Mouse (Mus musculus): ENCODE results near the gene Atg2a.
"Not testable (repeated sequence)": the region's sequence is repeated elsewhere in the genome, so short reads cannot be mapped to it uniquely, and the experiment has no call there.

Gene Atg2a

DNA sequence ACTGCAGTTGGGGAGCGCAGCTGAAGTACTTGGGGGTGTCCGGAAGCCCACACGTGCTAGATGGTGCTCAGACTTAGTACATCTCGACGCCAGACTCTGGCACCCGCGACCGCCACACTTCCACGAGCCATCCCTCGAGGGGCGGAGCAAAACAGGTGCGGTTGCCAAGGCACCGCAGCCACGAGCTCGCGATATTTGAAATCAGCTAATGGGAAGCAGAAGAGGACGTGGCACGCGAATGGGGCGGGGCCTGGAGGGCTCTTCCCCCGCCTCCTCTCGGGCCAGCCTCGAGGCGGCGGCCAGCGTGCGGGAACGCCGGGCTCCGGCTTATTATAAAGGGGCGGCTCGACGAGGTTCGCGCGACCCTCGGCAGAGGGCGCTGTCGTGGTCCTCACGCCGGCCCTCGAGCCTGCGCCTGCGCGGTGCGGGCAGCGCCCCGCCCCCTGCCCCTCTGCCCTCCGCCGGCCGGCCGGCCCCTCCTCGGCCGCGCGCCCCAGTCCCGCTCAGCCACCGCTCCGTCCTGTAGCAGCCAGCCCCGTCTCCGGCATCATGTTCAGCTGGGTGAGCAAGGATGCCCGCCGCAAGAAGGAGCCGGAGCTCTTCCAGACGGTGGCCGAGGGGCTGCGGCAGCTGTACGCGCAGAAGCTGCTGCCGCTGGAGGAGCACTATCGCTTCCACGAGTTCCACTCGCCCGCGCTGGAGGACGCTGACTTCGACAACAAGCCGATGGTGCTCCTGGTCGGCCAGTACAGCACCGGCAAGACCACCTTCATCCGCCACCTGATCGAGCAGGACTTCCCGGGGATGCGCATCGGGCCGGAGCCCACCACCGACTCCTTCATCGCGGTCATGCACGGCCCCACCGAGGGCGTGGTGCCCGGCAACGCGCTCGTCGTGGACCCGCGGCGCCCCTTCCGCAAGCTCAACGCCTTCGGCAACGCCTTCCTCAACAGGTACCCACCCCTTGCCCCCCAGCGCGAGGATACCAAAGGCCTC, 35.3 kb downstream of the Atg2a start, which contains the start of gene Ehd1:
Gene Ehd1, plus strand, starts transcription at position 300 of the 996 bp plus-strand sequence.
- DNase-seq (ENCODE audit: low spot score in 2 of 2): peak; percentile 95 to 96

DNA sequence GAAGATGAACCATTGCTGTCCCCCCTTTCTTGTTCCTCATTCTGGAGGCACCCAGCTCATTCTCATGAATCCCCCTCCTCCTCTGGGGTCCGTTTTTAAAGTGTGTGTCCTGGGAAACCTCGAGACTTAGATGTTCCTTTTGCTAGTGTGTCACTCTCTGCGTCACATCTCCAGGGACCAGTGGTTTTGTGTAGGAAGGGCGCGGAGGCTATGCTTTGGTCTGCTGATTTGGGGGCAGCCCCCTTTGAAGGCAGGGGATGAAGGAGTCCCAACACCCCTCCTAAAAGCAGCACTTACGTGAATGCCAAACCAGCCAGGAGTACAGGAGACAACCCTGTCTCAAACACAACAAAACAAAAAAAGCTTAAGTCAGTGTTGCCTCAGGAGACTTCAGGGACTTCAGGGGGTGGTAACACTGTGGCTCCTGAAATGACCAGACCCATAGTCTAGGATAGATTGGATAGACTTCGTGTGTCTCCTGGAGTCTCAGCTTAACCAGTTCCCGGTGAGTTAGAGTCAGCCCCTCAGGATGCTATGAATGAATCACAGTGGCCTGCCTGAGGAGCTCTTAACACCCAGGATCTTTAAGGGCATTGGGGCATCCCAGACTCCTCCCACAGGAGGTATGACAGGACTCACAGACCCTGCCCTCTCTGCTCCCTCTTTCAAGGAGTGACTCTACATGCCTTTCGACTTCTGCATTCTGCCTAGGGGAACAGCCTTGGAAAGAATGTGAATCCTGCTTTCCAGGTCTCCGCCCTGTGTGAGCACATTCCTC, 36.4 kb downstream of the Atg2a start:
- DNase-seq (ENCODE audit: low spot score in 2 of 2): no peak

DNA sequence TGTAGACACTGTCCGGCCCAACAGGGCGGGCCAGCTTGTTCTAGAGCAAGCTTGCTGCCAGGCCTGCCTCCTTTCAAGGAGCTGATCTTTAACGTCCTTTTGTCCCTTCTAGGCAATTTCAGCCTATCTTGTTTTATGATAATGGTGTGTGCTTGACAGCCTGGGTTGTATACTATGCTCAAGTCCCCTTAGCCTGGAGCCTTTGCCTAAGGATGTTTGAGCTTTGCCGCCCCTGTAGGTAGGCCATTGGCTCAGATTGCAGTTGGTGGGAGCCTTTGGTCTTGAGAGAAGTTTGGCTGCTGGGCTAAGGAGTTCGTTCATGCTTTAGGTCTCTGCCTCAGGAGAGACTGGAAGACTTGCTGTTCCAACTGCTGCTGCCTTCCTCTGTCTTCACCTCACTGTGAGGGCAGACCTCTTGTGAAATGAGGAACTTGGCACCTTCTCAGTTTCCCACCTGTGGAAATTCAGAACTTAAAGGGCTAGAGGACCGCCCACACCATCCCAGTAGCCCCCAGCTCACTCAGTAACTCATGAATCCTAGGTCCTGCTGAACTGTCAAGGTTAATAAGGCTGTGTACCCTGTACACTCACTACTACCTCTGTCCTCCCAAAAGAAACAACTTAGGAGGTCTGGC, 37.1 kb downstream of the Atg2a start:
- DNase-seq (ENCODE audit: low spot score in 2 of 2): no peak

DNA sequence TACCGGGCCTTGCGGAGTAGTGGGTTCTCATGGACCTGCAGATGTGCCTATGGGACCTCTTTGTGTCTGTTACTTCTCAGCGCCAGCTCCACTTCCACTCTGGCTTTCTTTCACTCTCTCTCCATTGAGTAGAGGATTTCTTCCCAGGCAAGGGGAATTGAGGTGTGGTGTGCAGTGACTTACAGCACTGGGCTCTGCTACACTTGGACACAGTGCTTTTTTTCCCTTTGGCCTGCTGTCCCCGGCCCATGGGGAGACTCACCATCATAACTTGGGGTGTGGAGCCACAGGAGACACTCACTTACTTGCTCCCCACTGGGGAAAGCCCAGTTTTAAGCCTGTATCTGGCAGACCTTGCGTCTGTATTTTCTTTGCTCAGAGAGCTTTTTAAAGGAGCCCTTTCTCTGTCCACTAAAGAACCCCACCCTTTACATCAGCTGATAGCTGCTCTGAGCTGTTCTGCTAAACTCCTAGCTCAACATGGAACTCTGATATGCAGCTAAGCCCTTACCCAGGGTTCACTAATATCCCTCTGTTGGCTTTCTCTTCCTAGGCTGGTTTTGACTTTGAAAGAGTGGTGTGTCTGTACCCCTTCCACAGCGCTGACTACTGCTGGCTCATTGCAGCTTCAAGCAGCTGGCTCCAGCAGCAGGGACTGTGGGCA, 38.1 kb downstream of the Atg2a start:
- DNase-seq (ENCODE audit: low spot score in 2 of 2): no peak

DNA sequence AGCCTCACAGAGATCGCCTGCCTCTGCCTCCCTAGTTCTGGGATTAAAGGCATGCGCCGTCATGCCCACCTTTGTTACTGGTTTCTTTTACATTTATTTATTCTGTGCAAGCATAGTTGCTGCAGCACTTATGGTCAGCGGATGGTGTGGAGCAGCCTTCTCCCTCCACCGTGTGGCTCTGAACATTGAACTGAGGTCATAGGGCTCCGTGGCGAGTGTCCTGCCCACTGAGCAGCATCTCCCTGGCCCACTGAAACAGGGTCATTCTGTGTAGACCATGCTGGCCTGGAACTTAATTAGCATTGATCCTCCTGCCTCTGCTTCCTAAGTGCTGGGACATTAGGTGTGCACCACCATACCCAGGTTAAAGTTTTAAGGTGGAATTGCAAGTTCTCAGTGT, 39.1 kb downstream of the Atg2a start:
- no peak for DNase-seq (ENCODE audit: low spot score in 2 of 2)

GRCm38 (mm10) chr19:6281122-6282020, 39.9 kb downstream of the Atg2a start:
- DNase-seq (ENCODE audit: low spot score in 2 of 2): no peak

GRCm38 (mm10) chr19:6283001-6283400, 41.5 kb downstream of the Atg2a start:
- DNase-seq (ENCODE audit: low spot score in 2 of 2): no peak

DNA sequence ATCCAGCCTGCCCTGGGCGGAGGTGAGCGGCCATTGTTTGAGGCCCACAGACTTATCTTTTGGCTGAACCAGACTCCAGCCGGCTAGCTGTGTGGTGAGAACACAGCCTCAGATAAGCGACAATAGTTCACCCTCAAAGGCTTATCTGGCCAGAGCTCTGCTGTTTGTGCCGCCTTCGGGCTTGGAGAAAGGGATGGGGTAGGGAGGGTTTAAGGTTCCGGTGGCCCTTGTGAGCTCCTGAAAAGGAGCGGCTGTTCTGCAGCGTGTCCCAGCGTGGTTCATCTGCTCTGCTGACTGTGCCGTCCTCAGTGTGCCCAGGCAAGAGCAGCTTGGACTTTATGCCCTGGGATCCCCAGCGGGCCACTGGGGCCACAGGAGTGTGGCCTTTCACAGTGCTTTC, 43.0 kb downstream of the Atg2a start:
- no peak for DNase-seq (ENCODE audit: low spot score in 2 of 2)

DNA sequence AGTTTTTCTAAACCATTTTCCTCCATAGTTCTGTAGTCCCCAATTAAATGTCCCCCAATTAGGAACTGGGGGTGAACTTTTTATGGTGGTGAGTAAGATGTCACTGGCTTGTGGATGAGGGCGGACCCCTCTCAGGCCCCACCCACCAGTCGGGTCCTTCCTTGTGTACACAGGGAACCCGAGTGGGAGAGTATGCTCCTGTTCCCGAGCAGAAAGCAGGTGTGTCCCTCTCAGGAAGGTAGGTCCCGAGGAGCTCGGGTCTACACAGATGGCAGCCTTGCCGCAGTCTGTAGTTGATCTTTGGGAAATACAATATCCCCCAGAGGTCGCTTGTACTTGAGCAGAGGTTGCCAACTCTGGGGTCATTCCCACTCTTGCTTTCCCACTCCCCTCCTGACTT, 43.8 kb downstream of the Atg2a start:
- DNase-seq (ENCODE audit: low spot score in 2 of 2): no peak

DNA sequence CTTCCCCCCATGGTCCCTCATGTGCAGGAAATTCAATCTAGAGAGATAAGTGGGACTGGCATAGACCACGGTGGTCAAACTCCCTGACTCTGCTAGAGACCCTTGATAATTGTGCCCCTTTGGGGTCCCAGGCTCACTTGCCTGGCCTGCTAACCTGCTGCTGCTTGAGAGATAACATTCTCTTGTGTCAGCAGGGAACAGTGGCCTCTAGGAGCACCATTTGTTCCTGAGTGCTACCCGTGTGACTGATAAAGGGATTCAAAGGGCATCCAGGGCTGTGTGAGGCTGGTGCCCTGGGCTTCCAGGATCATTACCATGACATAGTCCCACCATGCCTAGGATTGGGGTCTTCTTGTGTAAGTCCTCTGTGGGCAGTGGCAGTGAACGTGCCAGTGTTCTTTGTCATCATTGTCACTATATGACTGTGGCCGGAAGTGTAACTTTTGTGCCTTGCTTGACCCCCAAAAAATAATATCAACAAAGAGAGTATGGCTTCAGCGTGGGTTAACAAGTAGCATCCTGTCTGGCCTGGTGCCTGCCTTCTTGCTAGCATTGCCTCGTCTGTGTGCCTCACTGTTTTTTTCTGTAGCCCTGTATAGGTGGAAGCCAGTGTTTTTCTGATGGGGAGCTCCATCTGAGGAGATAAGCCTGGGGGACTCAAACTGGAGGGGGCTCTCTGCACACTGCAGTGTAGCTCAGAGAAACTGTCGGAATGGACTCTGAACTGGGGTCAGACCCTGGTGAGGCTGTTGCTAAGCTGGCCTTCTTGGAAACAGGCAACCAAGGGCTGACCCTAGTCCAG, 44.4 kb downstream of the Atg2a start:
- no peak for DNase-seq (ENCODE audit: low spot score in 2 of 2)

DNA sequence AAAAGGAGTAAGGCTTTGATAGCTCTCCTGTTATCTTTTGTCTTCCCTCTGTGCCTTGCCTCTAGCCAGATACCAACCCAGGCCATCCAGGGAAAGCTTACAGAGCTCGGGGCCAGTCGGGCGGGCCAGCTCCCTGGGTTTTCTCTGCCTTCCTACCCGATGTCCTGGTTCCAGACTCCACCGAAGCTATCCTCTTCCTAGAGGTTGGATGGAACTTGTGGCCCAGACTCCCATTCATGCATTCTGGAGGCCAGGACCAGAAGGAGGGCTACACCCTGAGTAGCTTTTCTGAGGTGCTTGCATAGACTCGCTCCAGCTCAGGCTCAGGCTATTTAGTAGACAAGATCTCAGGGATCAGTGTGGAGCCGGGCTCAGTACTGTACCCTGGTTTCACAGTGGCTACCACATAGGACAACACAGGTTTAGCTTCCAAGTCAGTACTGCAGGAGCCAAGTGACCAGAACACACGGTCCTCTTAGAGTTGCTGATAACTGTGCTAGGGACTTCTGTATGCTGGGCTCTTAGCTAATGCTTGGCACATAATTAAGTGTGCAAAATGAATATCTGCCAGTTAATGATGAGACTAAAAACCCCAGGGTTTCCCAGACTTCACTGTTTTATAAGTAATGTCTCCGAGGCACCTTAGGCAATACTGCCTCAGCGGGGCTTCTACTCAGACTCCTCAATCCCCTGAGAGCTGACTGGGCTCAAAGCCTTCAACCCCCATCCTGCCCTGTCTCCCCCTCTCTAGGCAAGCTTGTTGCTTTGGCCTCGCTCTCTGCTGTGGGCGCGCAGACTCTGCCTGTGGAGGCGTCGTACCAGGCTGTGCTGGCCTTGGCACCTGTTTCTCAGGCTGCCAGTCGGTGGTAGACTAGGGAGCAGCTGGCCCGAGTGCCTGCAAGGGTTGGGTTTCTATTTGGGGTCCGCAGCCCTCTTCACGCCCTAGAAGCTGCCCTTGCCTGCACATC, 45.2 kb downstream of the Atg2a start:
- DNase-seq (ENCODE audit: low spot score in 2 of 2): no peak

DNA sequence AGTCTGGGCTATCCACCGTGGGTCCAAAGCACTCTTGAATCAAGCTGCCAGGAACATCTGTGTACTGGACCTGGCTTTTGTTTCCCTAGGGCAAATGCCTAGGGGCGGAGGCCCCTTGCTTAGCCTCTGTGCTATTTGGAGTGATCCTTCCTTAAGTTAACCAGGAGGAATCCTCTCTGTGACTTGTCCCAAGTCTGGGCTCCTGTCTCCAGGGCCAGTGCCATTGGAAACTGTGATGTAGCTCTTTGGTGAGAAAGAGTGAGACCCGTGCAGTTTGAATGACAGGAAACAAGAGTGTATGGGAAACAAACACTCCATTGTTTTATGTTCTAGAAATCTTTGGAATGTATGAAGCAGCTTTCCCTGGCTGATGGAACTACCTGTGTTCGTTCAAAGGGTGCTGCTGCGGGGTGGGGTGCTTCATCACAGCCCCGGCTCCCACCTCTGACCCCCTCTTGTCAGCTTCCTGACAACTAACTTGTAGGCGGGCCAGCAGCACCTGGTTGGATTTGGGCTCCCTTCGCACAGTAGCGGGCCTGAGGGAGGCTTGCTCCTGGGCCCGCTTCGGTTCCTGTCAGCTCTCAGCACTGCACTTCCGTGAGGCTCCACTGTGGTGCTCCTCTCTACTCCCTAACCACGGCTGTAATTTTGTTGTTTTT, 46.9 kb downstream of the Atg2a start:
- no peak for DNase-seq (ENCODE audit: low spot score in 2 of 2)

- no peak for DNase-seq (ENCODE audit: low spot score in 2 of 2)
Observed at GRCm38 (mm10) chr19:6289696-6290238, 48.3 kb downstream of the Atg2a start.

DNA sequence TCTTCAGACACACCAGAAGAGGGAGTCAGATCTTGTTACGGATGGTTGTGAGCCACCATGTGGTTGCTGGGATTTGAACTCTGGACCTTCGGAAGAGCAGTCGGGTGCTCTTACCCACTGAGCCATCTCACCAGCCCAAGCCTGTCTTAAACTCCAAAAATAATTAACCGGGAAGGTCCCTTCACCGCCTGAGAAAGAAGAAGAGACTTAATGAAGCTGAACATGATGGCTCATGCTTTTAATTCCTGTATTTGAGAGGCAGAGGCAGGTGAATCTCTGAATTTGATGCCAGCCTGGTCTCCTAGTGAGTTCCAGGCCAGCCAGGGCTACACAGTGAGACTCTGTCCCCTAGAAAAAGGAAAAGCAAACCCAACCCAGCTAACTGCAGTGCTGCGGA, 49.2 kb downstream of the Atg2a start:
- not testable (repeated sequence) for DNase-seq (ENCODE audit: low spot score in 2 of 2)

- no peak for DNase-seq (ENCODE audit: low spot score in 2 of 2)
Observed at GRCm38 (mm10) chr19:6291117-6291781, 49.8 kb downstream of the Atg2a start.

GRCm38 (mm10) chr19:6292262-6292661, 50.8 kb downstream of the Atg2a start:
- DNase-seq (ENCODE audit: low spot score in 2 of 2): no peak

- no peak for DNase-seq (ENCODE audit: low spot score in 2 of 2)
Observed at GRCm38 (mm10) chr19:6294301-6294700, 52.8 kb downstream of the Atg2a start.
